Mouse (Mus musculus): ENCODE measurements around the gene Tdp2.

GRCm38 (mm10) chr13:24867789-24868188 is 36.3 kb downstream of the Tdp2 start:
- TF ChIP-seq CTCF (IDR thresholded peaks at IDR 0.05; ENCODE audit: insufficient read depth, low read length) = no peak
- TF ChIP-seq POLR2A (IDR thresholded peaks at IDR 0.05; ENCODE audit: borderline replicate concordance, extremely low read depth, low read depth, low read length) = no peak
